Mouse (Mus musculus): ENCODE measurements around the gene Btg1.
A peak's percentile ranks its signal among the peaks of the same experiment; 100 is the strongest.

Gene Btg1

DNA sequence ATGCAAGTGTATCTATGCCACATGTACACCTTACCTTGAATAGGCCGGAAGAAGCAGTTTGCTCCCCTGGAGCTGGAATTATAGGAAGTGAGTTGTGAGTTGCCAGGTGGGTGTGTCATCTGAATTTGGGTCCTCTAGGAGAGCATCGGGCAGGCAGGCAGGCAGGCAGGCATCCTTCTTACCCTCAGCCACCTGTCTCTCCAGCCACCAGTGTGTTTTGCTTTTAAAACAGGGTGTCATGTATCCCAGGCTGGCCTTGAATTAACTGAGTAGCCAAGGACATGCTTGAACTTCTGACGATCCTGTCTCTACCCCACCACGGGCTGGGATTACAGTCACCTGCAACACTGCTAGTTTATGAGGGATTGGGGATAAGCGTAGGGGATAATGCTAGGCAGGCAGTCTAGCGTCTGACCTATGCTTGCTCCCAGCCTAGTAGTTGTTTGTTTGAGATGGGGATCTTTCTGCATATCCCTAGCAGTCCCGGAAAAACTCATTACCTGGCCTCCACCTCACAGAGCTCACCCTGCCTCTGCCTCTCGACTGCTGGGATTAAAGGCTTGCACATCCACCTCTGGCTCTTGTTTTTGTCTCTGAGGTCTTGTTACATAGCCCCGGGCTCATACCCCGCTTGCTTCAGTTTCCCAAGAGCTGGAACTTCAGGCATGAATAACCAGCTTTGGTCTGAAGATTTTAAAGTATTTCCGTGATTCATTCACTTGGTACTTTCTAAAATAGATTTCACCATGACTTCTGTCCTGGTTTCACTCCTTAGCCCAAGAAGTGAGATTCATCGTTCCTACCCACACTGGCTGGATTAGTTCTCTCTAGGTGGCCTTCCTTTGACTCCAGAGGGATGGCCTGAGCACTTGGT is 15.7 kb downstream of the Btg1 start:
- no peak for DNase-seq (ENCODE audit: low read depth)

- DNase-seq (ENCODE audit: low read depth): no peak
Measured at GRCm38 (mm10) chr10:96633145-96633516, 16.3 kb downstream of the Btg1 start.

DNA sequence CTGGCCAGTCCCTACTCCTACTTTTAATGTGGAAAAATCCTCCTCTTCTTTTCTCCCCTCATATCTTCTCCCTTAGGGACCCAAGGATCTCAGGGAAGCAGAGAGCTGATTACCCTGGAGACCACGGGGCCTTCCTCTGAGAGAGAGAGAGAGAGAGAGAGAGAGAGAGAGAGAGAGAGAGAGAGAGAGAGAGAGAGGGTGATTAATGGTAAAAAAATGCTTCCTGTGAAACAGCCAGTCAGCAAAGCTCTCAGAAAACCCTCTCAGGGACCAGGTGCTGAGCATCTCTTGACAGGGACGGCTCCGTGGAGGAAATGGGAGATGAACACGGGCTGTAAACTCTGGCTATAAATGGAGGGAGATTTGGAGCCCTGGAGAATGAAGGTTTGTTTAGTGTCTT is 18.7 kb downstream of the Btg1 start:
- no peak for DNase-seq (ENCODE audit: low read depth)

- DNase-seq (ENCODE audit: low read depth): no peak
Measured at GRCm38 (mm10) chr10:96638477-96638876, 21.7 kb downstream of the Btg1 start.

GRCm38 (mm10) chr10:96642014-96642413 is 25.2 kb downstream of the Btg1 start:
- DNase-seq (ENCODE audit: low read depth): no peak

DNA sequence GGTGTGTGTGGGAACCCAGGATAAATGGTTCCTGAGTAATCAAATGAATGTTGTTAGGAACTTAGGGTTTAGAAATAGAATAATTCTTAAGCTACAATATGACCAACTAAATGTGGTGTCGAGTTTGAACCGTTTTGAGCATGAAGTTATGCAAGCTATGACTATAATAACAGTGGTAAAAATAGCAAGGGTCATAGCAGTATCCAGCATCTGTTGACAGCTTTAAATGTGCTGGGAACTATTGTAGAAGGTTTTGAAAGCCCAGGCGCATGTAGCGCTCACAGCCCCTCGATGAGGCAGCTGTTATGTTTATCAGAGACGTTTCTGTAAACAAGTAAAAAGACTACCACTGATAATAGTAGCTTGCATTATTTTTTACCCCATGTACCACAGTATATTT is 25.9 kb downstream of the Btg1 start:
- peak; percentile 58 for DNase-seq (ENCODE audit: low read depth)

DNA sequence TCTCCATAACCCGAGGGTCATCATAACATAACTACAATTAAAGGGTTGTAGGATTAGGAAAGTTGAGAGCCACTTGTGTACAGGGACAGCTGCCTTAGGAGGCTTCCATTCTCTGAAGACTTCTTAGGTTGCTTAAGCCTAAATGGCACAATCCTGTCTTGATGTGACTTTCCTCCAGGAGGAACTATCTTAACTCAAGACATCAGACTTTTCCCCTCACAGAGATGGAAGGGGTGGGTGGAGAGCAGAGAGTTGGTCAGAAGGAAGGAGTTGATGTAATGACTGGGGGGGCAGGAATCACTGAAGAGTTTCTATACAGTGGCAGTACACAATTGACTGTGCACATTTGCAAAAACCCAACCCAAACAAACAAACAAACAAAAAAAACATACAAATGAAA is 28.4 kb downstream of the Btg1 start:
- no peak for DNase-seq (ENCODE audit: low read depth)

DNA sequence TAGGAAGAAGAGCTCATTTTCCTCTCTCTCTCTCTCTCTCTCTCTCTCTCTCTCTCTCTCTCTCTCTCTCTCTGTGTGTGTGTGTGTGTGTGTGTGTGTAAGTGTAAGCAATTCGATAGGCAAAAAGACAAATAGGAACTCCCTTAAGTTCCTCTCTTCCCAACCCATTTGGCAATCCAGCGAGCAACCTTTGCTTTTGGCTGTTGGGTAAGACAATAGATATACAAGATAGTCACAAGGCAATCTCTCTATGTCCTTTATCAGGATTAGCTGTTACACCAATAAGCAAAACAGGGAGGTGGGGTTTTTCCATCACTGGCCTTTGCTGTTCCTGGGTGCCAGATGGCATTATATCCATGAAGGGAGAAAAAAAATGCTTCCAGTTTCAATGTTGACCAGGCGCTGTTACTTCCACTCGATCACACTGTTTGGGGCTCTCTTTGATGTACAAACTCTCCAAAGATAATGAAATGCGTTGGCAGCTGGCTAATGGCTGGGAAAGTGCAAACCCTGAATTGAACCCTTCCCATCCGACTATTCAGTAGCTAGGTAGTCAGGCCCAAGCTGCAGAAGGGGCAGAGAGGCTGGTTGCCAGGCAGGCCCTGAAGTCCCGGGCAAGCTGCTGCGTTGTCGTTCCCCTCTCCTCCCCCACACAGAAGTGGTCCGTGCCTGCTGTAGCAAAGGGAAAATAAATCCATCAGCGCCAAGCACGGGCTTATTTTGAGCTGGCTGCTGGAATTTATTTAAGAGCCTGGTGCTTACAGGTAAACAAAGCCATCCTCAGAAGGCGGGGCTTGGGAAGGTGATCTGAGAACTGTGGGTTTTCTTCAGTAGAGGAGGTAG is 29.4 kb downstream of the Btg1 start:
- no peak for DNase-seq (ENCODE audit: low read depth)

DNA sequence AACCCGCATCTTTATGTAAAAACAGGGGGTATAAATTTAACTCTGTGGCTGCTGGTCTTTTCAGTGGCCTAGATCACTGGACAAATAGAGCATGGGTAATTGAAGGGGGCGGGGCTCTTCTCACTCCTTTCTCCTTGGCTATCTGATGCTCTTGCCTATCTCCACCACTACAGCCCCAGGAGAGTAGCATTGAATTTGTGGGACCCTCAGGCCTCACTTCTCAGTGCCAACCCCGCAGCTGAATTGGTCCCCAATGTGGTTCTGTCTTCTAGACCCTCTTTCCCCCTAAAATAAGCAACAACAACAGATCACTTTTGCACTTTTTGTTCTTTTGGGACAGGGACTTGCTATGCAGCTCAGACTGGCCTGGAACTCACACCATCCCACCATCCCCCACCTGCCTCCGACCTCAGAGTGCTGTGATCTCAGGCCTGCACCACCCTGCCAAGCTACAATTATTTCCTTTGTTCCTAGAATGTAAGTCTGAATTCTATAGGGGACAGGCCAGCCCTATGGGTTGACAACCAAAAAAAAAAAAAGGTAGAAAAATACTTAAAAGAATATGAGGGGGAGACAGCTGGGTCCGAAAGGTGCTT is 30.2 kb downstream of the Btg1 start:
- DNase-seq (ENCODE audit: low read depth): no peak

DNA sequence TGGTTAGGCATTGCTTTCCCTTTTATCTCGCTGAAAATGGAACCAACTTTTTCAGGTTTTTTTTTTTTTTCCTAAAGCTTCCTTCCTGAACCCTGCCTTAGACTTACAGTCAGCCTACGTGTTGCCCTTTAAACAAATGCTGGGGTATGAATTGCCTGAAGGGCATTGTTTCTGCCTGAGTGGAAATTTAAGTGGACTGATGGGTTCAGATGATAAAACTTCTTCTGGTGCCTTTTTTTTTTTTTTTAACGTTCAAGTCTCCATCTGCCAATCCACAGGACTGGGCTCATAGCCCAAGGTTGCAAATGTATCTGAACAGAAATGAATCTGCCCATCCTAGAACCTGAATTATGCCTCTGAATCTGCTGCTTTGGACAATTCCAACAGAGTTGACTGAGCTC is 31.4 kb downstream of the Btg1 start:
- no peak for DNase-seq (ENCODE audit: low read depth)

GRCm38 (mm10) chr10:96649524-96649923 is 32.7 kb downstream of the Btg1 start:
- DNase-seq (ENCODE audit: low read depth): no peak

GRCm38 (mm10) chr10:96652372-96652771 is 35.6 kb downstream of the Btg1 start:
- DNase-seq (ENCODE audit: low read depth): no peak

DNA sequence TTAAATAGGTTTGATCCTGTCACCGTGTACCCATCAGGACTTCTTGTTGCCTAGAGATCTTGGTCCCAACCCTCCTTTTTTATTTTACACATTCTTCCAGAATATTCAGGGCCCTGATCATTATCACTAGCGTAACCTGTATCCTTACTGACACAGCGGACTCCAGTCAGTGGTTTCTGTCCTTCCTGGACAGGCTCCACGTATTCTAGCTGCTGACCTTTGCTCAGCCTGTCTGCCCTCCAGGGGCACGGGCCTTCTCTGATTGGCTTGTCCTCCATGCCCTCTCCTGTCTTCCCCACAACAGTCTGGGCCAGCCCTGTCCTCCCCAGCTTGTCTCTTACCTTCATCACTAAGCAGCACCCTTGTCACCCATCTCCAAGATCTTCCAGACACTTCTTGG is 36.2 kb downstream of the Btg1 start:
- no peak for DNase-seq (ENCODE audit: low read depth)

DNA sequence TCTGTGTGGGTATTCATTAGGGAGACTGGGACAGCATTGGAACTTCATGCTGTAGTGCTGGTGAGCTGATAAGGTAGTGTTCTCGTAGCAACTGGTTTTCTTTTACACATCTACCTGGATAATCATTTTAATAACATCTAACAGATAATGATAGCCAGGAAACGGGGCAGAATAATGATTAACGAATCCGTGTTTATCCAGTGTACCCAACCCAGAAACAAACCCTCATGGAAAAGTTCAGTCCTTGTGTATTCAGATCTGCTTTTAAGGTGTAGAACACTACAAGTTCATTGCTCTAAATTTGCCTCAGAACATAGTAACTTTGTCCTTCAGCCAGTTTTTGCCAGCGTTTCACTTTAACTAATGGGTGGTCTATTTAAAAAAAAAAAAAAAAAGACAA is 37.3 kb downstream of the Btg1 start:
- DNase-seq (ENCODE audit: low read depth): no peak

DNA sequence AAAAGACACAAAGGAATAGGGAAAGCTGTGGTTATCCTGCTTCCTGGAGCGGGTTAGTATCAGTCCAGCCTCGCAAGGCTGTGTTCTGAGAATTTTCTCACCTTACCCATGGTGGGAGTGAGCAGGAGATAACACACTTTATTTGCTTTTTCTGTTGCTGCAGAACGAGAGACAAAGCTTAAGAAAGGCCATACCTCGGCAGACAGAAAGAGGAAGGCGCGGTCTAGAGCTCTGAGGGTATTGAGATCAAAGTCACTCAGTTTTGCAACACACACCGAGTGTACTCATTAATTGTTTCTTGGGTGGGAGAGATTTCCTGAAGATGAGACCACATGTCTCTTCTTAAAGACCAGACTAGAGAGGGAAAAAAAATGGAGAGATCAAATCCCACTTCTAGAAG is 37.8 kb downstream of the Btg1 start:
- no peak for DNase-seq (ENCODE audit: low read depth)

- no peak for DNase-seq (ENCODE audit: low read depth)
Measured at GRCm38 (mm10) chr10:96655066-96655465, 38.3 kb downstream of the Btg1 start.

- peak; percentile 49 for DNase-seq (ENCODE audit: low read depth)
Measured at GRCm38 (mm10) chr10:96656176-96656575, 39.4 kb downstream of the Btg1 start.

- DNase-seq (ENCODE audit: low read depth): no peak
Measured at GRCm38 (mm10) chr10:96658906-96659305, 42.1 kb downstream of the Btg1 start.

DNA sequence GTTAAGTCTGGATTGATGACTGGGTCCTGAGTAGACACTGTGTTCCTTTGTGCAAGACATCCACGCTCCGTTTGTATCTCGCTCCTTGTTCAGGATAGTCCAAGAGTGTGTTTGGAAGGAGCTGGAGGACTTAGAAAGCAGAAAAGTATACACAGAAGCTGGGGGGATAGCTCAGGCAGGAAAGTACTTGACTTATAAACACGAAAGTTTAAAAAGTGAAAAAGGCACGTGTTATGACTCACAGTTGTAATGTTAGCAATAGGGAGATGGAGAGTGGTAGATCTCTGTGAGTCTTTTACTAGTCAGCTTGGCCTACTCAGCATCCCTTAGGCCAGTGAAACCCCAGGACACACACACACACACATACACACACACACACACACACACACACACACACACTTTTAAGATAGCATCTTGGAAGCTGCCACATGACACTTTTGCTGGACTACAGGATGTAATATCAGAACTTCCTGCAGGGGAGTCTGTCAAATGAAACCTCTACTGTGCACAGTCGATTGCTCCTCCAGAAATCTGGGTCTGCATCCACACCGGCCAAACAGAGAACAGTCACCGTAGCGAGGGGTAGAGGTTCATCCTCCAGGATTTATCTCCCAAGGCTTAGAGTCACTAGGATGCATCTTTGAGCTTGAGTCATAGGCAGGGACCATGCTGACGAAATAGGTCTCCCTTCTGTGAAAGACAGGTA is 43.6 kb downstream of the Btg1 start:
- no peak for DNase-seq (ENCODE audit: low read depth)

GRCm38 (mm10) chr10:96662976-96663375 is 46.2 kb downstream of the Btg1 start:
- no peak for DNase-seq (ENCODE audit: low read depth)

GRCm38 (mm10) chr10:96663739-96664430 is 47.1 kb downstream of the Btg1 start:
- DNase-seq (ENCODE audit: low read depth): no peak
